Mouse (Mus musculus) liver, embryonic 14.5 days (tissue): ENCODE measurements around the gene Rnf111. TPM values are rescaled to one million over a fixed set of nuclear protein-coding genes. Genes with fewer than 3 reads are reported as not detected.
"Not testable (repeated sequence)": the region's sequence is repeated elsewhere in the genome, so short reads cannot be mapped to it uniquely, and the experiment has no call there.

Experiments used
- ATAC-seq: fragments of 200-750 bp; cut with Nextera tagmentation; 2 replicates; pipeline ENCODE4 v1.8.0; 2017; ENCODE audit warnings: moderate number of reproducible peaks, mild to moderate bottlenecking, moderate library complexity; ENCODE audit not compliant: insufficient read depth
- DNase-seq, 3 experiments: peaks; one replicate each; pipeline ENCODE4 v3.0.0-alpha.2; 2012 to 2013; ENCODE audit warnings: low read depth in 3 of 3, low spot score in 3 of 3
- H3K27ac ChIP-seq: fragments of 300-500 bp; sonication (generic); 2 replicates; pipeline ENCODE4 v1.5.1; 2014; ENCODE audit warnings: moderate library complexity, mild to moderate bottlenecking, control low read depth, inconsistent platforms
- H3K27me3 ChIP-seq: fragments of 300-500 bp; sonication (generic); 2 replicates; pipeline ENCODE4 v1.6.1; 2014; ENCODE audit warnings: mild to moderate bottlenecking, low read length, moderate library complexity; ENCODE audit not compliant: control insufficient read depth, insufficient read depth
- H3K36me3 ChIP-seq: fragments of 300-500 bp; sonication (generic); replicated peaks from 2 replicates; pipeline ENCODE4 v1.6.1; 2014; ENCODE audit warnings: low read depth; ENCODE audit not compliant: control insufficient read depth, insufficient read depth
- H3K4me1 ChIP-seq, 2 experiments: fragments of 200-500 bp in 1 of 2; fragments of 300-500 bp in 1 of 2; sonication (generic) in 1 of 2; replicated peaks; 2 replicates each; pipeline ENCODE4 v1.6.1; 2012 to 2014; ENCODE audit warnings: antibody characterized with exemption in 1 of 2, inconsistent platforms in 1 of 2, low read length in 1 of 2; ENCODE audit not compliant: control insufficient read depth in 2 of 2, insufficient read depth in 2 of 2
- H3K4me2 ChIP-seq: fragments of 300-500 bp; sonication (generic); 2 replicates; pipeline ENCODE4 v1.6.1; 2014; ENCODE audit warnings: low read depth, mild to moderate bottlenecking, control low read depth, moderate library complexity
- H3K4me3 ChIP-seq, 2 experiments: fragments of 200-500 bp in 1 of 2; fragments of 300-500 bp in 1 of 2; sonication (generic) in 1 of 2; 2 replicates each; pipeline ENCODE4 v1.5.1; 2012 to 2014; ENCODE audit warnings: low read depth in 2 of 2, low read length in 2 of 2, mild to moderate bottlenecking in 2 of 2, control low read depth in 1 of 2, inconsistent platforms in 1 of 2, moderate library complexity in 1 of 2; ENCODE audit not compliant: insufficient read depth in 1 of 2
- H3K9ac ChIP-seq: fragments of 300-500 bp; sonication (generic); replicated peaks from 2 replicates; pipeline ENCODE4 v1.6.1; 2014; ENCODE audit warnings: mild to moderate bottlenecking, control low read depth, moderate library complexity
- H3K9me3 ChIP-seq: fragments of 300-500 bp; sonication (generic); 2 replicates; pipeline ENCODE4 v1.6.1; 2016; ENCODE audit warnings: low read length, mixed read lengths; ENCODE audit not compliant: control insufficient read depth
- CTCF ChIP-seq: IDR thresholded peaks from 2 replicates; pipeline ENCODE4 v1.5.1; 2016; ENCODE audit warnings: antibody characterized with exemption, low read depth, control low read depth
- EP300 ChIP-seq: IDR thresholded peaks from 2 replicates; pipeline ENCODE4 v1.6.1; 2016; ENCODE audit warnings: antibody characterized with exemption, low read depth
- WGBS: fragments of 180-500 bp; shearing (Covaris S2); extraction: QIAGEN DNeasy Blood & Tissue Kit; methylation state at CpG from one replicate; pipeline ENCODE4 v1.1.7; 2014; ENCODE audit not compliant: insufficient replicate concordance; 5-methylcytosine and 5-hydroxymethylcytosine counted together
- polyA plus RNA-seq, 2 experiments: library from polyadenylated mRNA; depleted of rRNA in 1 of 2; stranded (reverse) in 1 of 2; unstranded in 1 of 2; fragments of >200 nt; fragmentation: Nextera tagmentation in 1 of 2; extraction: Ambion mirVana in 1 of 2; gene quantifications; 2 replicates each; pipeline versions ENCODE4 v1.2.1 to v1.2.3; 2012 to 2014

The Rnf111 gene
- polyA plus RNA-seq, 2 experiments, result 6.1 to 8.3 TPM

DNA sequence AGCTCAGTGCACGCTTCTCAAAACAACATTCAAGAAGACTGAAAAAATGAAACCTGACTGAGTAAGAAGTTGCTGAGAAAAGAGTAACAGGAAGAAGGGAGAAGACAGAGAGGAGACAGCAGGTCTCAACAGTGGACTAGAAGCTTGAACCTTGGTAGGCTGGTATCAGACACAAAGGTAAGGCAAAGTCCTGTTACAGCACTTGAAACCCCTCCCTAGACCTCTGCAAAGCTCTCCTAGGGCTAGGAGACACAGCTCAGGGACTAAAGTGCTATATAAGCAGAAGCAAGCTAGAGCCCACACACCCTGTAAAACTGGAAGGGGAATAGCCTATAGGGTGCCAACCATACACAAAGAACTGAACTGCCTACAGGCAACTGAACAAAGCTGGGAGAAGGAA is 30.1 kb downstream of the Rnf111 start:
- H3K4me1 ChIP-seq, result no peaks in the 10 kb centered on the region
- DNase-seq, result no peak
- no peak for ATAC-seq

DNA sequence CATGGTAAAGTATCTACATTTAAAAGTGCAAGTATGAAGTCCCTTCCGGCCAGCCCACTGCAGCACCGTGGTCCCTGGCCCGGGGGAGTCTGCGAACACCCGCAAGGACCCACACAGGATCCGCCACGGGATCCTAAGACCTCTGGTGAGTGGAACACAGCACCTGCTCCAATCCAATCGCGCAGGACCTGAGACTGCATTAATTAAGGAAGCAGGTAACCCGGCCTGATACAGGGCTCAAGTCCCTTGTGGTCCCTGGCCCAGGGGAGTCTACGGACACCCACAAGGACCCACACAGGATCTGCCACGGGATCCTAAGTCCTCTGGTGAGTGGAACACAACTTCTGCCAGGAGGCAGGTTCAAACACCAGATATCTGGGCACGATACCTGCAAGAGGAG is 40.4 kb downstream of the Rnf111 start:
- not testable (repeated sequence) for DNase-seq, H3K4me2 ChIP-seq, H3K27ac ChIP-seq, H3K9ac ChIP-seq, H3K4me1 ChIP-seq, H3K4me3 ChIP-seq, H3K9me3 ChIP-seq, H3K27me3 ChIP-seq, ATAC-seq, H3K36me3 ChIP-seq
- WGBS, result 94% methylated on average over 12 of the region's 13 CpGs

More for the DNA sequence above, 30.1 kb downstream of the Rnf111 start:
- H3K9ac ChIP-seq, result no peak overlapping the region
- no peaks in the 10 kb centered on the region for H3K9me3 ChIP-seq
- TF ChIP-seq CTCF (no peak), EP300 (no peak)
- peaks cover 19% of the 10 kb centered on the region for H3K36me3 ChIP-seq
- H3K27me3 ChIP-seq, result no peaks in the 10 kb centered on the region
- 80% methylated on average over 1 of the region's 1 CpGs for WGBS
- no peak overlapping the region for H3K27ac ChIP-seq
- H3K4me3 ChIP-seq, result no peak overlapping the region
- no peak overlapping the region for H3K4me2 ChIP-seq

DNA sequence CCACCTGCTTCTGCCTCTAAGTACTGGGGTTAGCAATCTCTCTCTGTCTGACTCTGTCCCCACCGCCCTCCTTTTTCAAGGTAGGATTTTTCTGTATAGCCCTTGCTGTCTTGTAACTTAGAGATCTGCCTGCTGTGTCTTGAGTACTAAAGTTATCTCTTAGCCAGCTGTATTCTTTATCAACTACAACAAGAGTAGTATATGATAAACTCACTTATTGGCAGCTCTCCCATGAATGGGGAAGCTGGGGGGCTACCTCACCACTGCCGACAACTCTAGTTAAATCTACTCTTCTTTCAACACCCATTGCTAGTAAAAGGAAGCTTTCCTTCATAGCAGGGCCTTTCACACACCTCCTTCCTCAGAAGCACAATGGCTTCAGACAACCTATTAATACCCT is 51.2 kb downstream of the Rnf111 start:
- TF ChIP-seq EP300, result no peak
- no peak for TF ChIP-seq CTCF
- Histone ChIP-seq H3K9ac (no peak overlapping the region), H3K27me3 (no peaks in the 10 kb centered on the region), H3K9me3 (no peaks in the 10 kb centered on the region), H3K36me3 (peaks cover 29% of the 10 kb centered on the region), H3K4me3 (no peak overlapping the region), H3K27ac (no peak overlapping the region), H3K4me1 (no peaks in the 10 kb centered on the region), H3K4me2 (no peak overlapping the region)
- DNase-seq (no peak), ATAC-seq (no peak)
- 72% methylated on average over 2 of the region's 2 CpGs for WGBS

DNA sequence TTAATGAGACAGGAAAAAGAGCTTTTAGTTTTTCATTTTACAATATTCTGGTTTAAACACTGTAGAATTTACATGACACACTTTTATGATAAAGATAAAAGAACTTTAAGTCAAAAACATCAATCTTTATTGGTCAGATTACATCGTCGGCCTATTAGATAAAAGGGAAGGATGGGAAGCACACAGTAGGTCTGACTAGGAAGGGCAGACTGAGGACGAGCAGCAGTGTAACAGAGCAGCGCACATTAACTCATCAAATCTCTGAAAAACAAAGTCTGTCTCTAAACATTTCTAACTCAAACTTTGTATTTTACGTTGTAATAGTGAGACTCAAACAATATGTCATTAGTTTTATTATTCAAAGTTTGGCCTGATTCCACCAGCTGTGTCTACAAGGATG is 54.5 kb downstream of the Rnf111 start:
- H3K27ac ChIP-seq, result no peak overlapping the region
- H3K4me2 ChIP-seq, result no peak overlapping the region
- no peaks in the 10 kb centered on the region for H3K9me3 ChIP-seq
- H3K27me3 ChIP-seq, result no peaks in the 10 kb centered on the region
- H3K4me1 ChIP-seq, result no peaks in the 10 kb centered on the region
- TF ChIP-seq CTCF, result no peak
- TF ChIP-seq EP300, result no peak
- H3K4me3 ChIP-seq, result no peak overlapping the region
- H3K36me3 ChIP-seq, result peaks cover 19% of the 10 kb centered on the region
- H3K9ac ChIP-seq, result no peak overlapping the region
- no peak for DNase-seq
- WGBS, result 84% methylated on average over 5 of the region's 5 CpGs
- no peak for ATAC-seq

DNA sequence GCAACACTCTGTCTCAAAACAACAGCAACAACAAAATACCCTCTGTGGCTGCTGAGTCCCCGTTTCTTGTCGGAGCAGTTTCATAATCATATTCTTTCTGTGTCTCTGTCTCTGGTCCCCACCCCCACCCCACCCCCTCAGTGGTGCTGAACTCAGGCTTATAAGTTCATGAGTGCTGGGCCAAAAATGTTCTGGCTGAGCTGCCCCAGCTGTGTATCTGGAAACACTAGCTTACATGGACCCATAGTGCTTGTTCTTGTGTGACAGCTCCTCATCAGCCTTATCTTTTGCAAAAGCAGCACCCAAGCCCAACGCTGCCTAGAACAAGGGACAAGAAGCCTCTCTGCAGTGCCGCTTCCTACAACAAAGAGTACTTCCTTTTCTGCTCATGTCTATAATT is 63.6 kb downstream of the Rnf111 start:
- TF ChIP-seq EP300, result no peak
- TF ChIP-seq CTCF, result no peak
- no peak for ATAC-seq
- no peak overlapping the region for H3K27ac ChIP-seq
- H3K4me3 ChIP-seq, result no peak overlapping the region
- H3K4me1 ChIP-seq, result peaks cover 0 to 3% of the 10 kb centered on the region in 2 experiments; a peak in 1 of 4 replicates
- no peak overlapping the region for H3K9ac ChIP-seq
- WGBS, result 80% methylated on average over 4 of the region's 4 CpGs
- peaks cover 22% of the 10 kb centered on the region for H3K36me3 ChIP-seq
- H3K9me3 ChIP-seq, result no peaks in the 10 kb centered on the region
- no peak overlapping the region for H3K4me2 ChIP-seq
- DNase-seq, result no peak
- H3K27me3 ChIP-seq, result no peaks in the 10 kb centered on the region

DNA sequence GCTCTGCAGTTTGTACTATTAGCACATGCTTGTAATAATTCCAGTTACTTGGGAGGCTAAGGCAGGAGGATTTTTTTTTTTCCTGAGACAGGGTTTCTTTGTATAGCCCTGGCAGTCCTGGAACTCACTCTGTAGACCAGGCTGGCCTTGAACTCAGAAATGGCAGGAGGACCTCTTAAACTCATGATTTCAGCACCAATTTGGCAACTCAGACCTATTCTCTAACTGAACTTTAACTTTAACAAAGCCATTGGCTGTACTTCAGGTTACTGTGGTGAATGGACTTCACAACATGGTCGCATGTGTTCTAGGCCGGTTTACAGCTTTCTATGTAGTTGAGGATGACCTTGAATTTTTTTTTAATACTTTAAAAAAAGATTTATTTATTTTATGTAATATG is 80.9 kb downstream of the Rnf111 start:
- Histone ChIP-seq H3K9me3 (no peaks in the 10 kb centered on the region), H3K4me3 (no peak overlapping the region), H3K4me1 (peaks cover 7 to 12% of the 10 kb centered on the region in 2 experiments), H3K36me3 (peaks cover 31% of the 10 kb centered on the region), H3K27ac (no peak overlapping the region), H3K4me2 (no peak overlapping the region), H3K9ac (no peak overlapping the region), H3K27me3 (no peaks in the 10 kb centered on the region)
- TF ChIP-seq CTCF (no peak), EP300 (no peak)
- DNase-seq, result no peak
- ATAC-seq, result no peak
- WGBS, result 88% methylated on average over 2 of the region's 2 CpGs
